Mouse (Mus musculus): ENCODE results near the gene Cep164. TPM values are rescaled to one million over a fixed set of nuclear protein-coding genes. Genes with fewer than 3 reads are reported as not detected.

Gene Cep164
- polyA plus RNA-seq, 1 experiment from 2014 or later: 12.7 TPM

GRCm38 (mm10) chr9:45843780-45844179 is 15.3 kb upstream of the Cep164 start:
- Histone ChIP-seq H3K9me3 (ENCODE audit: control insufficient read depth, low read length) (no peaks in the 10 kb centered on the region), H3K4me1 (ENCODE audit: control insufficient read depth in 2 of 2, insufficient read depth in 2 of 2, low read length in 2 of 2) (peaks cover 19 to 27% of the 10 kb centered on the region in 2 experiments), H3K36me3 (ENCODE audit: control insufficient read depth, insufficient read depth, low read length) (peaks cover 4% of the 10 kb centered on the region; the same call in 1 of the 2 replicates), H3K4me3 (ENCODE audit: control insufficient read depth in 1 of 2, insufficient read depth in 1 of 2, low read depth in 1 of 2, low read length in 2 of 2) (no peak overlapping the region), H3K4me2 (ENCODE audit: low read length) (no peak overlapping the region), H3K9ac (ENCODE audit: low read length) (no peak overlapping the region), H3K27me3 (ENCODE audit: control insufficient read depth, insufficient read depth, low read length) (no peaks in the 10 kb centered on the region), H3K27ac (replicated peaks in 1 of 2; ENCODE audit: control insufficient read depth in 1 of 2, insufficient read depth in 1 of 2, low read depth in 2 of 2, low read length in 2 of 2) (no peak overlapping the region)
- no peak for ATAC-seq (ENCODE audit: insufficient number of reproducible peaks, insufficient read depth, low FRiP score, low read depth)
- WGBS: 97% methylated on average over 1 of the region's 1 CpGs

- Histone ChIP-seq H3K9me3 (ENCODE audit: control insufficient read depth, low read length) (no peaks in the 10 kb centered on the region), H3K4me1 (ENCODE audit: control insufficient read depth in 2 of 2, insufficient read depth in 2 of 2, low read length in 2 of 2) (peaks cover 14 to 21% of the 10 kb centered on the region in 2 experiments), H3K4me3 (ENCODE audit: control insufficient read depth in 1 of 2, insufficient read depth in 1 of 2, low read depth in 1 of 2, low read length in 2 of 2) (no peak overlapping the region), H3K4me2 (ENCODE audit: low read length) (no peak overlapping the region), H3K9ac (ENCODE audit: low read length) (no peak overlapping the region), H3K36me3 (ENCODE audit: control insufficient read depth, insufficient read depth, low read length) (peaks cover 4% of the 10 kb centered on the region; the same call in 1 of the 2 replicates), H3K27ac (replicated peaks in 1 of 2; ENCODE audit: control insufficient read depth in 1 of 2, insufficient read depth in 1 of 2, low read depth in 2 of 2, low read length in 2 of 2) (no peak overlapping the region), H3K27me3 (ENCODE audit: control insufficient read depth, insufficient read depth, low read length) (no peaks in the 10 kb centered on the region)
- no peak for ATAC-seq (ENCODE audit: insufficient number of reproducible peaks, insufficient read depth, low FRiP score, low read depth)
- WGBS: 79% methylated on average over 5 of the region's 5 CpGs
Observed at GRCm38 (mm10) chr9:45843007-45843406, 14.5 kb upstream of the Cep164 start.

- Histone ChIP-seq H3K27me3 (ENCODE audit: control insufficient read depth, insufficient read depth, low read length) (no peaks in the 10 kb centered on the region), H3K36me3 (ENCODE audit: control insufficient read depth, insufficient read depth, low read length) (peaks cover 4% of the 10 kb centered on the region; the same call in 1 of the 2 replicates), H3K4me2 (ENCODE audit: low read length) (no peak overlapping the region), H3K4me1 (ENCODE audit: control insufficient read depth in 2 of 2, insufficient read depth in 2 of 2, low read length in 2 of 2) (peaks cover 14 to 21% of the 10 kb centered on the region in 2 experiments), H3K27ac (replicated peaks in 1 of 2; ENCODE audit: control insufficient read depth in 1 of 2, insufficient read depth in 1 of 2, low read depth in 2 of 2, low read length in 2 of 2) (no peak overlapping the region), H3K9ac (ENCODE audit: low read length) (no peak overlapping the region), H3K4me3 (ENCODE audit: control insufficient read depth in 1 of 2, insufficient read depth in 1 of 2, low read depth in 1 of 2, low read length in 2 of 2) (no peak overlapping the region), H3K9me3 (ENCODE audit: control insufficient read depth, low read length) (no peaks in the 10 kb centered on the region)
- ATAC-seq (ENCODE audit: insufficient number of reproducible peaks, insufficient read depth, low FRiP score, low read depth): no peak
- WGBS: 83% methylated on average over 6 of the region's 6 CpGs
Observed at GRCm38 (mm10) chr9:45841458-45841857, 13.0 kb upstream of the Cep164 start.

GRCm38 (mm10) chr9:45840331-45840730 is 11.8 kb upstream of the Cep164 start:
- no peak for ATAC-seq (ENCODE audit: insufficient number of reproducible peaks, insufficient read depth, low FRiP score, low read depth)
- 0 out of 4 replicates have a peak overlapping the region, but pooled peaks of 1 of the 2 experiments have one; percentile 17 for H3K27ac ChIP-seq (replicated peaks in 1 of 2; ENCODE audit: control insufficient read depth in 1 of 2, insufficient read depth in 1 of 2, low read depth in 2 of 2, low read length in 2 of 2)

GRCm38 (mm10) chr9:45839982-45840300 is 11.4 kb upstream of the Cep164 start:
- 46% methylated on average over 7 of the region's 7 CpGs for WGBS
- peak overlapping the region; percentile 85 for H3K4me2 ChIP-seq (ENCODE audit: low read length)
- peaks cover 14 to 21% of the 10 kb centered on the region in 2 experiments for H3K4me1 ChIP-seq (ENCODE audit: control insufficient read depth in 2 of 2, insufficient read depth in 2 of 2, low read length in 2 of 2)
- H3K36me3 ChIP-seq (ENCODE audit: control insufficient read depth, insufficient read depth, low read length): 0 out of 2 replicates have a peak, but pooled peaks cover 4% of the 10 kb centered on the region
- ATAC-seq (ENCODE audit: insufficient number of reproducible peaks, insufficient read depth, low FRiP score, low read depth): no peak
- H3K4me3 ChIP-seq (ENCODE audit: control insufficient read depth in 1 of 2, insufficient read depth in 1 of 2, low read depth in 1 of 2, low read length in 2 of 2): peak overlapping the region; percentile 88 to 89
- 0 out of 4 replicates have a peak overlapping the region, but pooled peaks of 1 of the 2 experiments have one; percentile 17 for H3K27ac ChIP-seq (replicated peaks in 1 of 2; ENCODE audit: control insufficient read depth in 1 of 2, insufficient read depth in 1 of 2, low read depth in 2 of 2, low read length in 2 of 2)
- H3K9me3 ChIP-seq (ENCODE audit: control insufficient read depth, low read length): no peaks in the 10 kb centered on the region
- no peaks in the 10 kb centered on the region for H3K27me3 ChIP-seq (ENCODE audit: control insufficient read depth, insufficient read depth, low read length)
- H3K9ac ChIP-seq (ENCODE audit: low read length): peak overlapping the region; percentile 87

More at GRCm38 (mm10) chr9:45840331-45840730, 11.8 kb upstream of the Cep164 start:
- H3K27me3 ChIP-seq (ENCODE audit: control insufficient read depth, insufficient read depth, low read length): no peaks in the 10 kb centered on the region
- H3K9ac ChIP-seq (ENCODE audit: low read length): peak overlapping the region; percentile 87
- H3K4me2 ChIP-seq (ENCODE audit: low read length): peak overlapping the region; percentile 85
- 0 out of 2 replicates have a peak, but pooled peaks cover 4% of the 10 kb centered on the region for H3K36me3 ChIP-seq (ENCODE audit: control insufficient read depth, insufficient read depth, low read length)
- peaks cover 14 to 21% of the 10 kb centered on the region in 2 experiments for H3K4me1 ChIP-seq (ENCODE audit: control insufficient read depth in 2 of 2, insufficient read depth in 2 of 2, low read length in 2 of 2)
- WGBS: 32% methylated on average over 5 of the region's 5 CpGs
- peak overlapping the region; percentile 88 to 89 for H3K4me3 ChIP-seq (ENCODE audit: control insufficient read depth in 1 of 2, insufficient read depth in 1 of 2, low read depth in 1 of 2, low read length in 2 of 2)
- no peaks in the 10 kb centered on the region for H3K9me3 ChIP-seq (ENCODE audit: control insufficient read depth, low read length)

- H3K4me2 ChIP-seq (ENCODE audit: low read length): peak overlapping the region; percentile 85
- peak overlapping the region; percentile 87 for H3K9ac ChIP-seq (ENCODE audit: low read length)
- H3K27me3 ChIP-seq (ENCODE audit: control insufficient read depth, insufficient read depth, low read length): no peaks in the 10 kb centered on the region
- H3K9me3 ChIP-seq (ENCODE audit: control insufficient read depth, low read length): no peaks in the 10 kb centered on the region
- WGBS: 5% methylated on average over 17 of the region's 17 CpGs
- no peak for ATAC-seq (ENCODE audit: insufficient number of reproducible peaks, insufficient read depth, low FRiP score, low read depth)
- 0 out of 2 replicates have a peak, but pooled peaks cover 4% of the 10 kb centered on the region for H3K36me3 ChIP-seq (ENCODE audit: control insufficient read depth, insufficient read depth, low read length)
- H3K4me3 ChIP-seq (ENCODE audit: control insufficient read depth in 1 of 2, insufficient read depth in 1 of 2, low read depth in 1 of 2, low read length in 2 of 2): peak overlapping the region; percentile 88 to 89
- H3K27ac ChIP-seq (replicated peaks in 1 of 2; ENCODE audit: control insufficient read depth in 1 of 2, insufficient read depth in 1 of 2, low read depth in 2 of 2, low read length in 2 of 2): peak overlapping the region in 1 of 2 experiments; percentile 66; a peak in 2 of 4 replicates
- H3K4me1 ChIP-seq (ENCODE audit: control insufficient read depth in 2 of 2, insufficient read depth in 2 of 2, low read length in 2 of 2): peaks cover 14 to 21% of the 10 kb centered on the region in 2 experiments
Observed at GRCm38 (mm10) chr9:45839139-45839981, 10.9 kb upstream of the Cep164 start.

GRCm38 (mm10) chr9:45838434-45839138 is 10.1 kb upstream of the Cep164 start, which contains the start of gene Bace1:
TSS of gene Bace1 (plus strand) at chr9:45838580.
- peak within 1 kb of the TSS; percentile 85 for H3K4me2 ChIP-seq (ENCODE audit: low read length)
- under 1% methylated on average over 40 of the region's 40 CpGs for WGBS
- H3K36me3 ChIP-seq (ENCODE audit: control insufficient read depth, insufficient read depth, low read length): 0 out of 2 replicates have a peak, but pooled peaks cover 2% of the 10 kb centered on the region
- H3K4me1 ChIP-seq (ENCODE audit: control insufficient read depth in 2 of 2, insufficient read depth in 2 of 2, low read length in 2 of 2): peaks cover 14 to 21% of the 10 kb centered on the region in 2 experiments
- H3K9ac ChIP-seq (ENCODE audit: low read length): peak within 1 kb of the TSS; percentile 87
- ATAC-seq (ENCODE audit: insufficient number of reproducible peaks, insufficient read depth, low FRiP score, low read depth): peak; percentile 67; the same call in 1 of the 2 replicates
- no peaks in the 10 kb centered on the region for H3K9me3 ChIP-seq (ENCODE audit: control insufficient read depth, low read length)
- H3K4me3 ChIP-seq (ENCODE audit: control insufficient read depth in 1 of 2, insufficient read depth in 1 of 2, low read depth in 1 of 2, low read length in 2 of 2): peak within 1 kb of the TSS; percentile 88 to 89
- H3K27me3 ChIP-seq (ENCODE audit: control insufficient read depth, insufficient read depth, low read length): no peaks in the 10 kb centered on the region
- peak within 1 kb of the TSS in 1 of 2 experiments; percentile 66; a peak in 2 of 4 replicates for H3K27ac ChIP-seq (replicated peaks in 1 of 2; ENCODE audit: control insufficient read depth in 1 of 2, insufficient read depth in 1 of 2, low read depth in 2 of 2, low read length in 2 of 2)

Measured in heart, embryonic 14.5 days (tissue).